Mouse (Mus musculus) neural tube, embryonic 15.5 days (tissue): ENCODE data around the gene Adap1. TPM values are rescaled to one million over a fixed set of nuclear protein-coding genes. Genes with fewer than 3 reads are reported as not detected.

Experiments used
- ATAC-seq: fragments of 200-750 bp; cut with Nextera tagmentation; 2 replicates; pipeline ENCODE4 v1.8.0; 2017; ENCODE audit warnings: mild to moderate bottlenecking, moderate TSS enrichment, moderate library complexity; ENCODE audit not compliant: low FRiP score
- H3K27ac ChIP-seq: fragments of 300-500 bp; sonication (generic); replicated peaks from 2 replicates; pipeline ENCODE4 v1.5.1; 2015; ENCODE audit warnings: mild to moderate bottlenecking, inconsistent platforms
- H3K27me3 ChIP-seq: fragments of 300-500 bp; sonication (generic); replicated peaks from 2 replicates; pipeline ENCODE4 v1.6.1; 2015; ENCODE audit warnings: inconsistent platforms
- H3K36me3 ChIP-seq: fragments of 300-500 bp; sonication (generic); 2 replicates; pipeline ENCODE4 v1.6.1; 2015; ENCODE audit warnings: inconsistent platforms
- H3K4me1 ChIP-seq: fragments of 300-500 bp; sonication (generic); 2 replicates; pipeline ENCODE4 v1.6.1; 2015; ENCODE audit warnings: inconsistent platforms
- H3K4me2 ChIP-seq: fragments of 300-500 bp; sonication (generic); 2 replicates; pipeline ENCODE4 v1.6.1; 2015; ENCODE audit warnings: inconsistent platforms, mild to moderate bottlenecking, moderate library complexity
- H3K4me3 ChIP-seq: fragments of 300-500 bp; sonication (generic); replicated peaks from 2 replicates; pipeline ENCODE4 v1.5.1; 2015; ENCODE audit warnings: mild to moderate bottlenecking, inconsistent platforms
- H3K9ac ChIP-seq: fragments of 300-500 bp; sonication (generic); replicated peaks from 2 replicates; pipeline ENCODE4 v1.6.1; 2015; ENCODE audit warnings: mild to moderate bottlenecking, inconsistent platforms
- H3K9me3 ChIP-seq: fragments of 300-500 bp; sonication (generic); replicated peaks from 2 replicates; pipeline ENCODE4 v1.6.1; 2016; ENCODE audit warnings: inconsistent platforms
- WGBS: fragments of 180-500 bp; shearing (Covaris S2); methylation state at CpG from one replicate; pipeline ENCODE4 v1.1.7; 2015; ENCODE audit warnings: mixed read lengths; 5-methylcytosine and 5-hydroxymethylcytosine counted together
- microRNA counts: library from miRNA; unstranded; fragments of <30 nt; microRNA quantifications from one replicate; lab custom pipeline; 2016
- microRNA-seq: library from miRNA; unstranded; fragments of <30 nt; microRNA quantifications from one replicate; pipeline ENCODE4, GENCODE M21; 2017
- polyA plus RNA-seq: library from polyadenylated mRNA; unstranded; fragments of >200 nt; fragmentation: Nextera tagmentation; extraction: Ambion mirVana; gene quantifications from 2 replicates; pipeline ENCODE4 v1.2.1, GENCODE M21; 2015

Gene Adap1
- polyA plus RNA-seq, 1 experiment from 2014 or later: 132 TPM

DNA sequence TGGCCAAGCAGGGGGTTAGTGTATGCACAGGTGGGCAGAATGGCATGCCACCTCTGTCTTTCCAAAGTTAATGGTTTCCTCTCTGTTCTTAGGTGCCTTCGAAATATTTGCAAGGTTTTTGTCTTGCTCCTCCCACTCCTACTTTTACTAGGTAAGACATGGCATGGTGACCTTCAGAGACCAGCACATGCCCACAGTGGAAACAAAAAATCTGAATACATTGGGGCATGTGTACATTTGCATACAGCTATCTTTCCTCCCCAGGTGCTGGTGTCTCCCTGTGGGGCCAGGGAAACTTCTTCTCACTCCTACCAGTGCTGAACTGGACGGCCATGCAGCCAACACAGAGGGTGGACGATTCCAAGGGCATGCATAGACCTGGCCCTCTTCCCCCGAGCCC is 91.0 kb downstream of the Adap1 start:
- H3K9me3 ChIP-seq: no peaks in the 10 kb centered on the region
- no peaks in the 10 kb centered on the region for H3K4me1 ChIP-seq
- H3K4me2 ChIP-seq: no peak overlapping the region
- H3K27ac ChIP-seq: no peak overlapping the region
- H3K27me3 ChIP-seq: no peaks in the 10 kb centered on the region
- H3K9ac ChIP-seq: no peak overlapping the region
- no peak overlapping the region for H3K4me3 ChIP-seq
- WGBS: 97% methylated on average over 4 of the region's 4 CpGs
- peaks cover 96% of the 10 kb centered on the region for H3K36me3 ChIP-seq
- ATAC-seq: no peak

DNA sequence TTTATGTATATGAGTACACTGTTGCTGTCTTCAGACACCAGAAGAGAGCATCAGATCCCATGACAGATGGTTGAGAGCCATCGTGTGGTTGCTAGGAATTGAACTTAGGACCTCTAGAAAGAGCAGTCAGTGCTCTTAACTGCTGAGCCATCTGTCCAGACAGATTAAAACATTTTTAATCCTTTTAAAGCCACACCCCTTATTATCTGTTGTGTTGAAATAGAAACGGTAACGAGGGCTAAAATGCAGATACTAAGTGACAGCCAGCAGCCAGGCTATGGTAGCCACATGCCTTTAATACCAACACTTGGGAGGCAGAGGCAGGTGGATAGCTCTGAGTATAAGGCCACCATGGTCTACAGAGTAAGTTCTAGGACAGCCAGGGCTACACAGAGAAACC is 93.3 kb downstream of the Adap1 start:
- no peak overlapping the region for H3K27ac ChIP-seq
- ATAC-seq: no peak
- H3K9me3 ChIP-seq: no peaks in the 10 kb centered on the region
- no peaks in the 10 kb centered on the region for H3K4me1 ChIP-seq
- H3K4me2 ChIP-seq: no peak overlapping the region
- H3K27me3 ChIP-seq: no peaks in the 10 kb centered on the region
- no peak overlapping the region for H3K4me3 ChIP-seq
- H3K9ac ChIP-seq: no peak overlapping the region
- peaks cover 95% of the 10 kb centered on the region for H3K36me3 ChIP-seq
- WGBS: 90% methylated on average over 3 of the region's 3 CpGs

DNA sequence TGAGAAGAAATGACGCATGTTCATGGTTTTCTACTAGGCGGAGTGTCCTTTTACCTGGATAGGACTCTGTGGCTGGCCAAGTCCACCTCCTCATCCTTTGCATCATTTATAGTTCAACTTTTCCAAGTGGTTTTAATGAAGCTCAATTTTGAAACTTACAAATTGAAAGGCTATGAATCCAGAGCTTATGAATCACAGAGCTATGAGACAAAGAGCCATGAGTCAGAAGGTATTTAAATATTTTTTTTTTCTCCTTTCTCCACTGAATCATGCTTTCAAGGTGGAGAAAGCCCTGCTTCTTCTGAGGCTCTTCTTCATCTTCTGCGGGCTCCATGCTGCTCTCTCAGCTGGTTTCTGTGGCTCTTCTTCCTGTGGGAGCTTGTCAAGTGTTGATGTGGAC is 95.7 kb downstream of the Adap1 start:
- H3K27ac ChIP-seq: no peak overlapping the region

DNA sequence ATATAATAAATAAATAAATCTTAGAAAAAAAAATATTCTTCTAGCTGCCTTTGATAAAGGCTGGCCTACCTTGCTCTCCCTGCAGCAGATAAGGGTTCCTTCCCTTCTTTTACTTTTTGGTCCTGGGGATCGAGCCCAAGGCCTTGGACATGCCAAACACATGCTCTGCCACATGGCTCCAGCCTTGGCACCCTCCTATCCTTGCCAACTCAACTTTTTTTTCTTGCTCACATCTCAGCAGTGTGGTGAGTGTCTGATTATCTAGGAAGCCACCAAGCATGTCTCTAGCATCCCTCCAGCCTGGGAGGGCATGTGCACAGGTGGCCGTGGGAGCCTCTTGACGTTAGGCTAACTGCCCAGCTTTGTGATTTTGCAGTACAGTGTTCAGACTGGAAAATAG is 97.1 kb downstream of the Adap1 start:
- ATAC-seq: no peak
- Histone ChIP-seq H3K4me2 (no peak overlapping the region), H3K36me3 (peaks cover 94% of the 10 kb centered on the region), H3K9ac (no peak overlapping the region), H3K27me3 (no peaks in the 10 kb centered on the region), H3K4me1 (no peaks in the 10 kb centered on the region), H3K4me3 (no peak overlapping the region), H3K27ac (no peak overlapping the region), H3K9me3 (no peaks in the 10 kb centered on the region)
- 96% methylated on average over 3 of the region's 3 CpGs for WGBS

More for the DNA sequence above, 95.7 kb downstream of the Adap1 start:
- no peaks in the 10 kb centered on the region for H3K4me1 ChIP-seq
- no peak for ATAC-seq
- 96% methylated on average over 3 of the region's 3 CpGs for WGBS
- no peaks in the 10 kb centered on the region for H3K9me3 ChIP-seq
- no peak overlapping the region for H3K4me2 ChIP-seq
- no peaks in the 10 kb centered on the region for H3K27me3 ChIP-seq
- H3K36me3 ChIP-seq: peaks cover 94% of the 10 kb centered on the region
- no peak overlapping the region for H3K9ac ChIP-seq
- no peak overlapping the region for H3K4me3 ChIP-seq

DNA sequence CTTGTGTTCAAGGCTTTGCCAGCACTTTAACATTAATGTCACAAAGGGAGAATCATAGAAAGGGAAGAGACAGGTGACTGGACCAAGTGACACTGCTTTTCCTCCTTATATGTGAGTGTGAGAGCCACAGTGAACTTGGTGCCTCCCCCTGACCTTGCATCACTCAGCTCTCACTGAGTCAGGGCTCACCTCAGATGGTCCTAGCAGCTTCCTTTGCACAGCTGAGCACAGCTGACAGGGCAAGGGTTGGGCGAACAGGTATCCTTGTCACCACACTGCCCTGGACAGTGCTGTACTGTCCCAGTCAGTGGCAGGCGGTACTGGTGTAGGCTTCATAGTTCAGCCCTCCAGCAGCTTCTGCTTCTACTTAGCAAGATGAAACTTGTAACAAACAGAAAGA is 97.8 kb downstream of the Adap1 start:
- Histone ChIP-seq H3K4me1 (no peaks in the 10 kb centered on the region), H3K27ac (no peak overlapping the region), H3K9ac (no peak overlapping the region), H3K36me3 (peaks cover 92% of the 10 kb centered on the region), H3K9me3 (no peaks in the 10 kb centered on the region), H3K4me2 (no peak overlapping the region), H3K27me3 (no peaks in the 10 kb centered on the region), H3K4me3 (no peak overlapping the region)
- ATAC-seq: no peak
- 98% methylated on average over 2 of the region's 2 CpGs for WGBS

DNA sequence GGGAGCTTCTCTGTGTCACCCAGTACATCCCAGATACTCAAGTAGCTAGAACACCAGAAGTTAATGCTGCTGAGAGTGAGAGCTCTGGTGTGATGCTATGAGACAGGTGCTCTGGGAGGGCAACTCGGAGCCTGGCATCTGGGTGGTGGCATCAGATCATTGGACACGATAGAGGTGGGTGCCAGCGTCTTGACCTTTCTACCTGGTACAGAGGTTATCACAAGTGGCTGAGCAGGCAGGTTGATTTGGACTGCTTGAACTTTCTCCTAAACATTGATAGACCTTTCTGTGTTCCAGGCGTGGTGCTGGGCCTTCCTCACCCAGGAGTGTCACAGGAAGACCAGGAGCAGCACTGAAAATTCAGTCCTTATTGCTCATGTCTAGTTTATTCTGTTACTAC is 98.2 kb downstream of the Adap1 start:
- WGBS: 90% methylated on average over 4 of the region's 4 CpGs
- no peak overlapping the region for H3K4me3 ChIP-seq
- H3K36me3 ChIP-seq: peaks cover 91% of the 10 kb centered on the region
- no peak overlapping the region for H3K27ac ChIP-seq
- no peaks in the 10 kb centered on the region for H3K9me3 ChIP-seq
- no peaks in the 10 kb centered on the region for H3K4me1 ChIP-seq
- H3K4me2 ChIP-seq: no peak overlapping the region
- no peaks in the 10 kb centered on the region for H3K27me3 ChIP-seq
- no peak overlapping the region for H3K9ac ChIP-seq
- ATAC-seq: no peak

DNA sequence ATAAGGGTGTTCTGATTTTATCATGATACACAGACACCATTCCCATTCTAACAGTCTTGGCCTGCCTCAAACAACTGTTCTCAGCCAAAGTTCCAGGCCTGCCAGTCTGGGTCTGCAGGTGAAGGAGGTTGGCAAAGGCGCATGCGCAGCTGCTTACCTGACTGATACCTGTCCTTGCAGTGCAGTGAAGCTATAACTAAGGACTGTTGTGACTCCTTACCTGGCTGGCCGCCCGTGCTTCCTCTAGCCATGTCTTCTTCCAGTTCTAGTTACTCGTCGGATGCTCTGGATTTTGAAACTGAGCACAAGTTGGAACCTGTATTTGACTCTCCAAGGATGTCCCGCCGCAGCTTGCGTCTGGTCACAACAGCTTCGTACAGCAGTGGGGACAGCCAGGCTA is 102.1 kb downstream of the Adap1 start:
- peaks cover 73% of the 10 kb centered on the region for H3K36me3 ChIP-seq
- H3K27ac ChIP-seq: no peak overlapping the region
- 96% methylated on average over 10 of the region's 10 CpGs for WGBS
- ATAC-seq: no peak
- H3K4me3 ChIP-seq: no peak overlapping the region
- no peaks in the 10 kb centered on the region for H3K9me3 ChIP-seq
- no peak overlapping the region for H3K4me2 ChIP-seq
- no peaks in the 10 kb centered on the region for H3K27me3 ChIP-seq
- H3K9ac ChIP-seq: no peak overlapping the region
- no peaks in the 10 kb centered on the region for H3K4me1 ChIP-seq

MicroRNAs within 50 kb of the gene (microRNA counts, 519-probe panel; counts per million panel counts)
- microRNA mmu-miR-339-3p (lab: Ali Mortazavi, UCI): not detected
- microRNA mmu-miR-339-5p (lab: Ali Mortazavi, UCI): 909 counts per million, percentile 4 among the panel's probes with 10 or more counts

Small RNAs within 50 kb of the gene (microRNA-seq; reads per million reads assigned to microRNA genes)
- 240 reads per million, percentile 66 among the genes with 10 or more reads in this experiment for gene Mir339

Other genes with a start within 250 kb of the Adap1 start
- 272 and 321 TPM in 2 replicates for gene Prkar1b, start 175.6 kb downstream of the Adap1 start, polyA plus RNA-seq
- 3.9 and 4.6 TPM in 2 replicates for gene Dnaaf5, start 175.4 kb downstream of the Adap1 start, polyA plus RNA-seq
- gene Sun1, start 125.0 kb downstream of the Adap1 start, polyA plus RNA-seq: 41.7 and 42.1 TPM in 2 replicates
- 119 and 126 TPM in 2 replicates for gene Get4, start 73.3 kb downstream of the Adap1 start, polyA plus RNA-seq
- gene Cox19, start 25.8 kb upstream of the Adap1 start, polyA plus RNA-seq: 105 and 107 TPM in 2 replicates
- 2.1 TPM in 1 of 2 replicates, not detected in the other for gene Cyp2w1, start 27.0 kb upstream of the Adap1 start, polyA plus RNA-seq
- 2.6 and 3.0 TPM in 2 replicates for gene Gpr146, start 52.1 kb upstream of the Adap1 start, polyA plus RNA-seq
- gene C130050O18Rik, start 79.7 kb upstream of the Adap1 start, polyA plus RNA-seq: 0.47 and 0.64 TPM in 2 replicates
- 7.8 and 9.6 TPM in 2 replicates for gene Gper1, start 97.5 kb upstream of the Adap1 start, polyA plus RNA-seq
- 15.7 and 22.7 TPM in 2 replicates for gene 3110082I17Rik, start 134.9 kb upstream of the Adap1 start, polyA plus RNA-seq
- gene Zfand2a, start 158.9 kb upstream of the Adap1 start, polyA plus RNA-seq: 22.9 and 23.2 TPM in 2 replicates
- gene Uncx, start 217.9 kb upstream of the Adap1 start, polyA plus RNA-seq: 23.7 and 35.3 TPM in 2 replicates